8 mouse cellular contexts compared by ENCODE assay signal in genomic region chr1:97768089-97768488, GRCm38 (mm10). TPM values are rescaled to one million over a fixed set of nuclear protein-coding genes. Genes with fewer than 3 reads are reported as not detected.
DNase-seq lines count a peak whose midpoint lies in the region; ATAC-seq and TF ChIP-seq lines count a peak whose summit lies in the region.
"Had no signal": no experiment of that assay in that cellular context is flagged by ENCODE, and none has a peak within 500 bp of the region (broad histone marks: within the 10 kb centered on the region; RNA-seq: fewer than 3 reads in every experiment).

No protein-coding gene starts in this region.

- H3K9me3 ChIP-seq in lung, embryonic 14.5 days (ENCODE audit: low read depth, low read length), result no peaks in the 10 kb centered on the region
- no peaks in the 10 kb centered on the region for H3K9me3 ChIP-seq in forebrain, embryonic 10.5 days
- no peaks in the 10 kb centered on the region for H3K9me3 ChIP-seq in intestine, embryonic 16.5 days (ENCODE audit: control insufficient read depth, low read length)
- no peaks in the 10 kb centered on the region for H3K9me3 ChIP-seq in neural tube, embryonic 14.5 days (ENCODE audit: control insufficient read depth, low read length)

- no peak for ATAC-seq in lung, embryonic 14.5 days (ENCODE audit: insufficient read depth)
- no peak for ATAC-seq in intestine, embryonic 16.5 days
- ATAC-seq in neural tube, embryonic 14.5 days (ENCODE audit: low read depth), result no peak
- ATAC-seq in inflammation-experienced regulatory T-cells, adult 6 months, result no peak

- no peak overlapping the region for H3K27ac ChIP-seq in lung, embryonic 14.5 days (ENCODE audit: low read depth)
- H3K27ac ChIP-seq in forebrain, embryonic 10.5 days, result no peak overlapping the region
- no peak overlapping the region for H3K27ac ChIP-seq in intestine, embryonic 16.5 days (ENCODE audit: low read length)
- H3K27ac ChIP-seq in neural tube, embryonic 14.5 days (ENCODE audit: low read depth, low read length), result no peak overlapping the region

- no peak overlapping the region for H3K9ac ChIP-seq in lung, embryonic 14.5 days
- H3K9ac ChIP-seq in intestine, embryonic 16.5 days (ENCODE audit: low read depth, low read length), result no peak overlapping the region
- no peak overlapping the region for H3K9ac ChIP-seq in neural tube, embryonic 14.5 days (replicated peaks; ENCODE audit: low read depth, low read length)

- TF ChIP-seq CTCF in lung, embryonic 14.5 days (IDR thresholded peaks at IDR 0.05; ENCODE audit: low read depth), result no peak

- peak; percentile 13 for DNase-seq in lung, embryonic 14.5 days
- DNase-seq in lung, adult 18-20 months, result no peak
- no peak for DNase-seq in forebrain, embryonic 10.5 days (ENCODE audit: extremely low spot score, low spot score)
- no peak for DNase-seq in adrenal gland, postnatal 10 days
- DNase-seq: retina, postnatal 1 day had no signal

- WGBS in lung, embryonic 14.5 days, result 80% methylated on average over 2 of the region's 2 CpGs
- 88% methylated on average over 2 of the region's 2 CpGs for WGBS in forebrain, embryonic 10.5 days
- 73% methylated on average over 2 of the region's 2 CpGs for WGBS in intestine, embryonic 16.5 days
- 85% methylated on average over 2 of the region's 2 CpGs for WGBS in neural tube, embryonic 14.5 days

- peaks cover 6% of the 10 kb centered on the region; the same call in 1 of the 2 replicates for H3K4me1 ChIP-seq in lung, embryonic 14.5 days (ENCODE audit: insufficient read depth)
- peaks cover 26% of the 10 kb centered on the region for H3K4me1 ChIP-seq in forebrain, embryonic 10.5 days
- H3K4me1 ChIP-seq in intestine, embryonic 16.5 days (ENCODE audit: control insufficient read depth, insufficient read depth, low read length), result peaks cover 7% of the 10 kb centered on the region
- peaks cover 19% of the 10 kb centered on the region for H3K4me1 ChIP-seq in neural tube, embryonic 14.5 days (ENCODE audit: control insufficient read depth, insufficient read depth, low read length)

- peak overlapping the region; percentile 89 for H3K4me3 ChIP-seq in lung, embryonic 14.5 days (ENCODE audit: low read depth, low read length)
- H3K4me3 ChIP-seq in forebrain, embryonic 10.5 days, result peak overlapping the region; percentile 90; the same call in 1 of the 2 replicates
- no peak overlapping the region for H3K4me3 ChIP-seq in intestine, embryonic 16.5 days (ENCODE audit: low read length)
- H3K4me3 ChIP-seq in neural tube, embryonic 14.5 days (ENCODE audit: low read depth, low read length), result peak overlapping the region; percentile 94

- no peaks in the 10 kb centered on the region for H3K36me3 ChIP-seq in lung, embryonic 14.5 days (ENCODE audit: insufficient read depth)
- no peaks in the 10 kb centered on the region for H3K36me3 ChIP-seq in forebrain, embryonic 10.5 days (replicated peaks)
- H3K36me3 ChIP-seq in intestine, embryonic 16.5 days (ENCODE audit: control insufficient read depth, insufficient read depth, low read length), result no peaks in the 10 kb centered on the region
- no peaks in the 10 kb centered on the region for H3K36me3 ChIP-seq in neural tube, embryonic 14.5 days (ENCODE audit: control insufficient read depth, insufficient read depth, low read length)

- H3K4me2 ChIP-seq in lung, embryonic 14.5 days, result peak overlapping the region; percentile 73
- H3K4me2 ChIP-seq in intestine, embryonic 16.5 days (ENCODE audit: low read depth, low read length), result peak overlapping the region; percentile 19; the same call in 1 of the 2 replicates
- peak overlapping the region; percentile 63 for H3K4me2 ChIP-seq in neural tube, embryonic 14.5 days (ENCODE audit: low read depth, low read length)

- no peaks in the 10 kb centered on the region for H3K27me3 ChIP-seq in lung, embryonic 14.5 days (ENCODE audit: insufficient read depth, low read length)
- no peaks in the 10 kb centered on the region for H3K27me3 ChIP-seq in forebrain, embryonic 10.5 days (ENCODE audit: poor library complexity, severe bottlenecking)
- H3K27me3 ChIP-seq in intestine, embryonic 16.5 days (replicated peaks; ENCODE audit: control insufficient read depth, insufficient read depth, low read length), result no peaks in the 10 kb centered on the region
- peaks cover 3% of the 10 kb centered on the region; the same call in 1 of the 2 replicates for H3K27me3 ChIP-seq in neural tube, embryonic 14.5 days (ENCODE audit: control insufficient read depth, insufficient read depth, low read length)

RNA-seq across cellular contexts. Expression of gene Gin1, which starts 1.9 kb away (rescaled TPM):
- 15.2 and 17.3 TPM in 2 replicates for polyA plus RNA-seq in lung, embryonic 14.5 days (2014; fragmentation: Nextera tagmentation; extraction: Ambion mirVana)
- polyA plus RNA-seq in forebrain, embryonic 10.5 days (2016; fragmentation: Nextera tagmentation; extraction: Ambion mirVana), result 17.4 and 20.4 TPM in 2 replicates
- 13.9 and 15.4 TPM in 2 replicates for polyA plus RNA-seq in intestine, embryonic 16.5 days (2015; fragmentation: Nextera tagmentation; extraction: Ambion mirVana)
- polyA plus RNA-seq in neural tube, embryonic 14.5 days (2014; fragmentation: Nextera tagmentation; extraction: Ambion mirVana), result 16.2 and 16.6 TPM in 2 replicates
- total RNA-seq in adrenal gland, postnatal 10 days (2021), result 10 to 100 TPM in 1 of 2 experiments, 1 to 10 TPM in 1; 7.9 to 10.6 TPM
- 10 to 100 TPM; 18.8 to 27.8 (median 21.5) TPM for polyA plus RNA-seq in inflammation-experienced regulatory T-cells, adult 6 months (2017; shearing (Covaris generic))

RNA-seq across cellular contexts. Expression of gene Ppip5k2, which starts 2.1 kb away (rescaled TPM):
- 38.8 and 41.4 TPM in 2 replicates for polyA plus RNA-seq in lung, embryonic 14.5 days (2014; fragmentation: Nextera tagmentation; extraction: Ambion mirVana)
- polyA plus RNA-seq in forebrain, embryonic 10.5 days (2016; fragmentation: Nextera tagmentation; extraction: Ambion mirVana), result 48.8 and 51.1 TPM in 2 replicates
- polyA plus RNA-seq in intestine, embryonic 16.5 days (2015; fragmentation: Nextera tagmentation; extraction: Ambion mirVana), result 32.1 and 35.1 TPM in 2 replicates
- 89.2 and 97.7 TPM in 2 replicates for polyA plus RNA-seq in neural tube, embryonic 14.5 days (2014; fragmentation: Nextera tagmentation; extraction: Ambion mirVana)
- 10 to 100 TPM; 16.1 to 19.7 TPM for total RNA-seq in adrenal gland, postnatal 10 days (2021)
- polyA plus RNA-seq in inflammation-experienced regulatory T-cells, adult 6 months (2017; shearing (Covaris generic)), result 10 to 100 TPM; 30.7 to 38.6 (median 38.6) TPM

Comparison
In these comparisons a context has a peak if more than half of its experiments do, and no peak if none do; other contexts are left out.
1. H3K4me2 ChIP-seq: peak in every context shown above with its lines; median percentile 73 in lung, embryonic 14.5 days; 63 in neural tube, embryonic 14.5 days; 19 in intestine, embryonic 16.5 days.